Mouse (Mus musculus) embryonic fibroblast, embryonic 13.5 days (primary cell): ENCODE data around the gene Scrt2.

Experiments
- CTCF ChIP-seq: IDR thresholded peaks from 2 replicates; pipeline ENCODE4 v1.5.1; 2011; ENCODE audit warnings: mild to moderate bottlenecking, control low read depth, low read length, moderate library complexity, borderline replicate concordance; ENCODE audit not compliant: insufficient read depth
- POLR2A ChIP-seq: IDR thresholded peaks from 2 replicates; pipeline ENCODE4 v1.6.1; 2011; ENCODE audit warnings: low read depth, mild to moderate bottlenecking, control low read depth, low read length, moderate library complexity

DNA sequence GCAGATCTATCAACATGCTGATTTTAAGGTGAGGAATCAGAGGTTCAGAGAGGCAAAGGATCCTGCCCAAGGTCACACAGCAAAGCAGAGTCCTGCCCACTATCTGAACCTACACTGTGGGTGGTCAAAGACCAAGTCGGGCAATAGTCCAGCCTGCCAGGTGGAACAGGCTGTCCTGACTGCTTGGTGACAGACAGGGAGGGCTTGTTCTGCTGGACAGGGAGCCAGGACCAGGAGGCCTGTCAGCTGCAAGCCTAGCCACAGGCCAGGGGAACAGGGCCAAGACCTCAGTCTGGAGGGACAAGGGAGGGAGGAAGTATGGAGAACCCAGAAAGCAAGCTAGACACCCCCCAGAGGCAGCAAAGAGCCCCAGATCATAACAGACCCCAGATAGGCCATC, 25.9 kb upstream of the Scrt2 start:
- TF ChIP-seq CTCF (no peak), POLR2A (no peak)
